Mouse (Mus musculus) frontal cortex, postnatal 25 days (tissue): ENCODE measurements around the gene Gm29276.
"Not testable (repeated sequence)": the region's sequence is repeated elsewhere in the genome, so short reads cannot be mapped to it uniquely, and the experiment has no call there.

Experiments
- DNase-seq, 2 experiments: peaks; one replicate each; pipeline ENCODE4 v3.0.0; 2022; ENCODE audit warnings: low spot score in 2 of 2

The Gm29276 gene

GRCm38 (mm10) chrY:42582150-42582549 lies at the start of gene Gm29276:
Gm29276 (minus strand) TSS chrY:42582250.
- DNase-seq, result not testable (repeated sequence)
